Mouse (Mus musculus) CH12.LX (cell line): ENCODE measurements around the gene Zmynd8. TPM values are rescaled to one million over a fixed set of nuclear protein-coding genes. Genes with fewer than 3 reads are reported as not detected.

Source experiments
- DNase-seq: peaks from one replicate; pipeline ENCODE4 v3.0.0-alpha.2; 2013; ENCODE audit errors: extremely low read depth
- H3K27ac ChIP-seq: 2 replicates; pipeline ENCODE4 v1.5.1; 2012; ENCODE audit warnings: low read depth, mild to moderate bottlenecking, control low read depth, moderate library complexity; ENCODE audit not compliant: insufficient read depth
- H3K27me3 ChIP-seq: replicated peaks from 2 replicates; pipeline ENCODE3; 2012; ENCODE audit warnings: inconsistent platforms
- H3K36me3 ChIP-seq, 2 experiments: replicated peaks in 1 of 2; 2 replicates each; pipeline versions ENCODE3 to v1.6.1; 2012; ENCODE audit warnings: inconsistent platforms in 1 of 2, low read length in 1 of 2, mild to moderate bottlenecking in 1 of 2, mixed read lengths in 1 of 2, moderate library complexity in 1 of 2; ENCODE audit not compliant: control insufficient read depth in 1 of 2, insufficient read depth in 1 of 2
- H3K4me1 ChIP-seq, 2 experiments: 2 replicates each; pipeline ENCODE4 v1.6.1; 2012; ENCODE audit warnings: inconsistent platforms in 1 of 2, moderate library complexity in 1 of 2; ENCODE audit not compliant: insufficient read depth in 2 of 2, control insufficient read depth in 1 of 2
- H3K4me2 ChIP-seq: 2 replicates; pipeline ENCODE4 v1.6.1; 2012; ENCODE audit warnings: low read depth, mild to moderate bottlenecking, control low read depth; ENCODE audit not compliant: poor library complexity, insufficient read depth, severe bottlenecking
- H3K4me3 ChIP-seq, 3 experiments: fragments of 150-350 bp in 1 of 3; sonication (generic) in 1 of 3; replicated peaks in 1 of 3; 2 replicates each; pipeline versions ENCODE3 to v1.5.1; 2011 to 2012; ENCODE audit warnings: low read depth in 2 of 3, low read length in 2 of 3, mild to moderate bottlenecking in 2 of 3, moderate library complexity in 2 of 3, control low read depth in 1 of 3, improper control_type of control experiment in 1 of 3, inconsistent platforms in 1 of 3, mixed read lengths in 1 of 3; ENCODE audit not compliant: poor library complexity in 1 of 3
- H3K79me2 ChIP-seq: replicated peaks from 2 replicates; pipeline ENCODE4 v1.6.1; 2012; ENCODE audit warnings: mild to moderate bottlenecking, moderate library complexity; ENCODE audit not compliant: control insufficient read depth, poor library complexity, insufficient read depth, severe bottlenecking; ENCODE audit errors: extremely low read depth
- H3K9ac ChIP-seq: 2 replicates; pipeline ENCODE4 v1.6.1; 2012; ENCODE audit warnings: low read depth, mild to moderate bottlenecking, control low read depth, moderate library complexity; ENCODE audit not compliant: insufficient read depth
- H3K9me3 ChIP-seq: replicated peaks from 2 replicates; pipeline ENCODE3; 2012; ENCODE audit warnings: low read length, inconsistent platforms, mixed read lengths
- CTCF ChIP-seq, 2 experiments: IDR thresholded peaks in 1 of 2; conservative IDR thresholded peaks in 1 of 2; 2 replicates each; pipeline ENCODE4 v1.5.1; 2011 to 2012; ENCODE audit warnings: low read depth in 2 of 2, low read length in 2 of 2, improper control_type of control experiment in 1 of 2, inconsistent platforms in 1 of 2, mild to moderate bottlenecking in 1 of 2, moderate library complexity in 1 of 2
- ELF1 ChIP-seq: IDR thresholded peaks from 2 replicates; pipeline ENCODE4 v1.6.1; 2014; ENCODE audit warnings: low read depth, mild to moderate bottlenecking, inconsistent platforms, low read length, improper control_type of control experiment
- EP300 ChIP-seq: IDR thresholded peaks from 2 replicates; pipeline ENCODE4 v1.6.1; 2011; ENCODE audit warnings: low read length, improper control_type of control experiment
- ETS1 ChIP-seq: conservative IDR thresholded peaks from 2 replicates; pipeline ENCODE4 v1.6.1; 2012; ENCODE audit warnings: low read depth, mild to moderate bottlenecking, inconsistent platforms, low read length, improper control_type of control experiment, moderate library complexity
- GABPA ChIP-seq: IDR thresholded peaks from 2 replicates; pipeline ENCODE4 v1.6.1; 2012; ENCODE audit warnings: low read depth, low read length, improper control_type of control experiment, inconsistent platforms; ENCODE audit not compliant: insufficient replicate concordance
- IRF4 ChIP-seq: IDR thresholded peaks from 2 replicates; pipeline ENCODE4 v1.6.1; 2014; ENCODE audit warnings: low read depth, mild to moderate bottlenecking, inconsistent platforms, low read length, improper control_type of control experiment
- JUN ChIP-seq: IDR thresholded peaks from 2 replicates; pipeline ENCODE4 v1.6.1; 2011; ENCODE audit warnings: low read depth, mild to moderate bottlenecking, low read length, improper control_type of control experiment, moderate library complexity; ENCODE audit not compliant: insufficient read depth
- JUND ChIP-seq: conservative IDR thresholded peaks from 2 replicates; pipeline ENCODE4 v1.6.1; 2011; ENCODE audit warnings: low read depth, low read length, improper control_type of control experiment
- MAFK ChIP-seq: IDR thresholded peaks from 2 replicates; pipeline ENCODE4 v1.6.1; 2011; ENCODE audit warnings: low read length, improper control_type of control experiment; ENCODE audit not compliant: insufficient replicate concordance
- MAX ChIP-seq: IDR thresholded peaks from 2 replicates; pipeline ENCODE4 v1.6.1; 2011; ENCODE audit warnings: low read length, improper control_type of control experiment
- MAZ ChIP-seq: IDR thresholded peaks from 2 replicates; pipeline ENCODE4 v1.6.1; 2012; ENCODE audit warnings: low read depth, mild to moderate bottlenecking, inconsistent platforms, low read length, improper control_type of control experiment, moderate library complexity
- MEF2A ChIP-seq: IDR thresholded peaks from 2 replicates; pipeline ENCODE4 v1.6.1; 2014; ENCODE audit warnings: low read depth, mild to moderate bottlenecking, inconsistent platforms, low read length, improper control_type of control experiment, borderline replicate concordance
- MXI1 ChIP-seq: IDR thresholded peaks from 2 replicates; pipeline ENCODE4 v1.6.1; 2011; ENCODE audit warnings: mild to moderate bottlenecking, low read depth, low read length, improper control_type of control experiment
- MYC ChIP-seq: IDR thresholded peaks from 2 replicates; pipeline ENCODE4 v1.6.1; 2011; ENCODE audit warnings: low read depth, mild to moderate bottlenecking, improper control_type of control experiment, low read length
- NELFE ChIP-seq: IDR thresholded peaks from 2 replicates; pipeline ENCODE4 v1.6.1; 2011; ENCODE audit warnings: low read depth, low read length, improper control_type of control experiment
- NRF1 ChIP-seq: IDR thresholded peaks from 2 replicates; pipeline ENCODE4 v1.6.1; 2014; ENCODE audit warnings: low read depth, mild to moderate bottlenecking, inconsistent platforms, low read length, improper control_type of control experiment, moderate library complexity
- PAX5 ChIP-seq: IDR thresholded peaks from 2 replicates; pipeline ENCODE4 v1.6.1; 2012; ENCODE audit warnings: low read length, inconsistent platforms, mixed read lengths
- POLR2A ChIP-seq: IDR thresholded peaks from 2 replicates; pipeline ENCODE4 v1.6.1; 2011; ENCODE audit warnings: low read depth, mild to moderate bottlenecking, improper control_type of control experiment, low read length
- POLR2AphosphoS2 ChIP-seq: IDR thresholded peaks from 2 replicates; pipeline ENCODE4 v1.6.1; 2011; ENCODE audit warnings: low read depth, low read length, improper control_type of control experiment
- RAD21 ChIP-seq: IDR thresholded peaks from 2 replicates; pipeline ENCODE4 v1.6.1; 2011; ENCODE audit warnings: low read depth, mild to moderate bottlenecking, low read length, improper control_type of control experiment, moderate library complexity
- RCOR1 ChIP-seq: conservative IDR thresholded peaks from 2 replicates; pipeline ENCODE4 v1.6.1; 2012; ENCODE audit warnings: low read depth, mild to moderate bottlenecking, inconsistent platforms, low read length, improper control_type of control experiment
- SIN3A ChIP-seq: IDR thresholded peaks from 2 replicates; pipeline ENCODE4 v1.6.1; 2012; ENCODE audit warnings: low read length, improper control_type of control experiment, inconsistent platforms
- SMC3 ChIP-seq: IDR thresholded peaks from 2 replicates; pipeline ENCODE4 v1.6.1; 2011; ENCODE audit warnings: low read depth, low read length, improper control_type of control experiment
- TBP ChIP-seq: conservative IDR thresholded peaks from 2 replicates; pipeline ENCODE4 v1.6.1; 2011; ENCODE audit warnings: low read depth, low read length, improper control_type of control experiment
- TCF12 ChIP-seq: IDR thresholded peaks from 2 replicates; pipeline ENCODE4 v1.6.1; 2014; ENCODE audit warnings: low read depth, mild to moderate bottlenecking, inconsistent platforms, low read length, improper control_type of control experiment
- UBTF ChIP-seq: IDR thresholded peaks from 2 replicates; pipeline ENCODE4 v1.6.1; 2012; ENCODE audit warnings: low read depth, mild to moderate bottlenecking, inconsistent platforms, low read length, improper control_type of control experiment, moderate library complexity
- USF1 ChIP-seq: IDR thresholded peaks from 2 replicates; pipeline ENCODE4 v1.6.1; 2014; ENCODE audit warnings: low read depth, mild to moderate bottlenecking, inconsistent platforms, low read length, improper control_type of control experiment
- USF2 ChIP-seq: conservative IDR thresholded peaks from 2 replicates; pipeline ENCODE4 v1.6.1; 2011; ENCODE audit warnings: low read depth, low read length, improper control_type of control experiment
- ZC3H11A ChIP-seq: IDR thresholded peaks from 2 replicates; pipeline ENCODE4 v1.6.1; 2012; ENCODE audit warnings: low read depth, mild to moderate bottlenecking, inconsistent platforms, low read length, improper control_type of control experiment
- ZMIZ1 ChIP-seq: IDR thresholded peaks from 2 replicates; pipeline ENCODE4 v1.6.1; 2012; ENCODE audit warnings: low read depth, mild to moderate bottlenecking, inconsistent platforms, low read length, improper control_type of control experiment
- ZNF384 ChIP-seq: IDR thresholded peaks from 2 replicates; pipeline ENCODE4 v1.6.1; 2012; ENCODE audit warnings: low read depth, low read length, improper control_type of control experiment, inconsistent platforms
- dilution Hi-C: fragments of 300-500 bp; cut with MboI; formaldehyde crosslinking; loops from 2 replicates; pipeline ENCODE4 v1.14.3; 2020; ENCODE audit warnings: low sequenced_read_pairs; ENCODE audit not compliant: extremely low pct_unique_long_range_greater_than_20kb, extremely low pct_ligation_motif_present
- in situ Hi-C: fragments of 300-500 bp; cut with MboI; formaldehyde crosslinking; loops from 3 replicates; pipeline ENCODE4 v1.14.3; 2019; ENCODE audit warnings: low sequenced_read_pairs, low pct_ligation_motif_present, low pct_unique_long_range_greater_than_20kb, mixed read lengths
- polyA plus RNA-seq: library from polyadenylated mRNA; unstranded; fragments of >175 nt; gene quantifications from 2 replicates; pipeline ENCODE4 v1.2.1, GENCODE M21; 2012; ENCODE audit warnings: low read depth; ENCODE audit not compliant: insufficient read length
- total RNA-seq, 2 experiments: library from RNA; depleted of rRNA; stranded (reverse); fragments of 300-350 nt in 1 of 2; fragments of >200 nt in 1 of 2; gene quantifications; 2 replicates each; pipeline ENCODE4 v1.2.3; 2012 to 2014

The Zmynd8 gene
- total and polyA plus RNA-seq, 3 experiments = 33.6 to 84.5 (median 35.1) TPM

DNA sequence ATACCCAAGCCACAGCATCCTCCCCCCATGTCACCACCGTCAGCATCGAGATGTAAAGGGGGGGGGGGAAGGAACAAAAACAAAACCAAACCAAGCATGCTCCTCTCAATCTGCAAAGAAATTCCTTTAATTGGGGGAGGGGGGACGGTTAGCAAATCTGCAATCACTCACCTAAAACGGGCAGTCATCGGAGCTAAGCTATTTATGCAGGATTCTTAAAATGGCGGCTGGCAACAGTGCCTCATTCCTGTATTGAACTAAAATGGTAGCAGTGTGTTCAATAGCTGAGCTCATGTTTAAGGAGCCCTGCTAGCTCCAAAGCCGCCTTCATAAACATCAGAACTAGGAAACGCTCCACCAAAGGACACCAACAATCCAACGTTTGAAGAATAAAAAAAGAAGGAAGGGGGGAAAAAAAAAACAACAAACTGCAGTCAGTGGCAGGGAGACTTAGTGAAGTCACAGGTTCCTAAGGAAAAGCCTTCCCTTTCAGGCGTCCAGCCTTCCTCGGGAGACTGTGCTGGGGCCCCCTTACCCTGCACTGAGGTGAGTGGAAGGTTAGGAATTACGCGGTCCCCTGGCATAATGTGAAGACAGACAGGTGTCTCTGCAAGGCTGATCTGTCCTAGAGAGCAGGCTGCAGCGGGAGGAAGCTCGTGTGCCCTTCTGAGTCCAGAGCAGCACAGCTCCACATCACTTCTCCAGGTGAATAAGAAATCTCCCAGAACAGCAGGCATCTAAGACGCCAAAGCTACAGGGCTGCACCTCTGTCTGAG, 19.2 kb downstream of the Zmynd8 start:
- peak overlapping the region; percentile 80 for H3K4me2 ChIP-seq
- H3K4me1 ChIP-seq = peaks cover 11 to 70% of the 10 kb centered on the region in 2 experiments
- H3K27ac ChIP-seq = peak overlapping the region; percentile 68
- peaks cover 27 to 70% of the 10 kb centered on the region in 2 experiments for H3K36me3 ChIP-seq
- H3K27me3 ChIP-seq = no peaks in the 10 kb centered on the region
- TF ChIP-seq SIN3A (no peak), ETS1 (no peak), MEF2A (no peak), NRF1 (peak; percentile 55), ELF1 (no peak), TCF12 (no peak), RCOR1 (no peak), EP300 (no peak), POLR2A (no peak), MAZ (no peak), SMC3 (no peak), GABPA (no peak), PAX5 (no peak), ZMIZ1 (no peak), RAD21 (no peak), IRF4 (no peak), CTCF (conservative IDR thresholded peaks at IDR 0.05 in 1 of 2, IDR thresholded peaks at IDR 0.05 in 1 of 2; ENCODE audit: low read depth in 2 of 2, low read length in 2 of 2) (no peak), ZNF384 (0 out of 2 replicates have a peak, but pooled peaks have one; percentile 8), MAFK (no peak), ZC3H11A (peak; percentile 37), USF2 (no peak), MXI1 (0 out of 2 replicates have a peak, but pooled peaks have one; percentile 15), NELFE (no peak), MAX (no peak), JUND (no peak), USF1 (no peak), TBP (no peak), UBTF (no peak), JUN (no peak), POLR2AphosphoS2 (0 out of 2 replicates have a peak, but pooled peaks have one; percentile 15), MYC (no peak)
- dilution Hi-C loops (no loop called here), in situ Hi-C loops (no loop called here)
- H3K4me3 ChIP-seq = peak overlapping the region in 2 of 3 experiments; percentile 25
- H3K9me3 ChIP-seq = no peaks in the 10 kb centered on the region
- DNase-seq = no peak
- peak overlapping the region; percentile 80 for H3K9ac ChIP-seq
- peaks cover 95% of the 10 kb centered on the region for H3K79me2 ChIP-seq
